Mouse (Mus musculus) MEL (cell line): Measurements from ENCODE around the gene Aldh16a1. TPM values are rescaled to one million over a fixed set of nuclear protein-coding genes. Genes with fewer than 3 reads are reported as not detected.

Source experiments
- DNase-seq: peaks from one replicate; pipeline ENCODE4 v3.0.0; 2011; ENCODE audit warnings: low read depth, low spot score
- H3K27ac ChIP-seq: 2 replicates; pipeline ENCODE4 v1.5.1; 2012; ENCODE audit warnings: low read depth, mild to moderate bottlenecking, control low read depth, low read length, moderate library complexity; ENCODE audit not compliant: control insufficient read depth
- H3K27me3 ChIP-seq, 2 experiments: fragments of 150-350 bp in 1 of 2; sonication (generic) in 1 of 2; 2 replicates each; pipeline ENCODE4 v1.6.1; 2012; ENCODE audit warnings: low read length in 2 of 2, mild to moderate bottlenecking in 2 of 2, improper control_type of control experiment in 1 of 2, moderate library complexity in 1 of 2; ENCODE audit not compliant: insufficient read depth in 2 of 2, control insufficient read depth in 1 of 2
- H3K36me3 ChIP-seq, 2 experiments: 2 replicates each; pipeline ENCODE4 v1.6.1; 2012 to 2014; ENCODE audit warnings: low read length in 2 of 2, improper control_type of control experiment in 1 of 2, inconsistent platforms in 1 of 2, mild to moderate bottlenecking in 1 of 2; ENCODE audit not compliant: insufficient read depth in 2 of 2, control insufficient read depth in 1 of 2
- H3K4me1 ChIP-seq, 2 experiments: fragments of 150-350 bp in 1 of 2; sonication (generic) in 1 of 2; 2 replicates each; pipeline ENCODE4 v1.6.1; 2012; ENCODE audit warnings: low read length in 2 of 2, improper control_type of control experiment in 1 of 2, mild to moderate bottlenecking in 1 of 2; ENCODE audit not compliant: insufficient read depth in 2 of 2, control insufficient read depth in 1 of 2
- H3K4me3 ChIP-seq, 2 experiments: fragments of 150-350 bp in 1 of 2; sonication (generic) in 1 of 2; 2 replicates each; pipeline ENCODE4 v1.5.1; 2012; ENCODE audit warnings: low read depth in 2 of 2, low read length in 2 of 2, mild to moderate bottlenecking in 2 of 2, moderate library complexity in 2 of 2, control low read depth in 1 of 2, improper control_type of control experiment in 1 of 2; ENCODE audit not compliant: control insufficient read depth in 1 of 2, insufficient read depth in 1 of 2
- H3K79me2 ChIP-seq: 2 replicates; pipeline ENCODE4 v1.6.1; 2012; ENCODE audit warnings: mild to moderate bottlenecking, low read length, moderate library complexity; ENCODE audit not compliant: control insufficient read depth, poor library complexity, insufficient read depth
- H3K9ac ChIP-seq: 2 replicates; pipeline ENCODE4 v1.6.1; 2012; ENCODE audit warnings: low read depth, mild to moderate bottlenecking, control low read depth, low read length, moderate library complexity; ENCODE audit not compliant: control insufficient read depth, poor library complexity, severe bottlenecking
- H3K9me3 ChIP-seq: fragments of 150-350 bp; sonication (generic); replicated peaks from 2 replicates; pipeline ENCODE4 v1.6.1; 2012; ENCODE audit warnings: mild to moderate bottlenecking, low read length, improper control_type of control experiment, moderate library complexity; ENCODE audit not compliant: insufficient read depth
- CHD2 ChIP-seq: IDR thresholded peaks from 2 replicates; pipeline ENCODE4 v1.6.1; 2011; ENCODE audit warnings: low read length, improper control_type of control experiment
- E2F4 ChIP-seq: IDR thresholded peaks from 2 replicates; pipeline ENCODE4 v1.6.1; 2011; ENCODE audit warnings: low read depth, low read length, improper control_type of control experiment, borderline replicate concordance
- ELF1 ChIP-seq: IDR thresholded peaks from 2 replicates; pipeline ENCODE4 v1.6.1; 2014; ENCODE audit warnings: low read depth, mild to moderate bottlenecking, inconsistent platforms, low read length, improper control_type of control experiment, moderate library complexity
- EP300 ChIP-seq, 2 experiments: IDR thresholded peaks; 2 replicates each; pipeline ENCODE4 v1.6.1; 2011; ENCODE audit warnings: improper control_type of control experiment in 2 of 2, low read length in 2 of 2, low read depth in 1 of 2, mild to moderate bottlenecking in 1 of 2
- ETS1 ChIP-seq: IDR thresholded peaks from 2 replicates; pipeline ENCODE4 v1.6.1; 2012; ENCODE audit warnings: low read depth, mild to moderate bottlenecking, inconsistent platforms, low read length, improper control_type of control experiment, moderate library complexity
- GABPA ChIP-seq: IDR thresholded peaks from 2 replicates; pipeline ENCODE4 v1.6.1; 2012; ENCODE audit warnings: low read depth, mild to moderate bottlenecking, inconsistent platforms, low read length, improper control_type of control experiment, moderate library complexity
- HCFC1 ChIP-seq: IDR thresholded peaks from 2 replicates; pipeline ENCODE4 v1.6.1; 2012; ENCODE audit warnings: low read depth, mild to moderate bottlenecking, inconsistent platforms, low read length, improper control_type of control experiment, moderate library complexity
- MEF2A ChIP-seq: IDR thresholded peaks from 2 replicates; pipeline ENCODE4 v1.6.1; 2014; ENCODE audit warnings: low read depth, mild to moderate bottlenecking, inconsistent platforms, low read length, improper control_type of control experiment; ENCODE audit not compliant: poor library complexity, insufficient replicate concordance, severe bottlenecking; ENCODE audit errors: extremely low read depth
- MXI1 ChIP-seq: IDR thresholded peaks from 2 replicates; pipeline ENCODE4 v1.6.1; 2011; ENCODE audit warnings: mild to moderate bottlenecking, low read depth, low read length, improper control_type of control experiment
- NELFE ChIP-seq: IDR thresholded peaks from 2 replicates; pipeline ENCODE4 v1.6.1; 2011; ENCODE audit warnings: low read depth, low read length, improper control_type of control experiment
- NRF1 ChIP-seq: IDR thresholded peaks from 2 replicates; pipeline ENCODE4 v1.6.1; 2014; ENCODE audit warnings: low read depth, mild to moderate bottlenecking, inconsistent platforms, low read length, improper control_type of control experiment, moderate library complexity; ENCODE audit not compliant: poor library complexity, insufficient read depth, severe bottlenecking
- POLR2AphosphoS2 ChIP-seq: IDR thresholded peaks from 2 replicates; pipeline ENCODE4 v1.6.1; 2011; ENCODE audit warnings: low read length, improper control_type of control experiment
- POLR2AphosphoS5 ChIP-seq: IDR thresholded peaks from 2 replicates; pipeline ENCODE4 v1.6.1; 2012; ENCODE audit warnings: low read depth, borderline replicate concordance, mild to moderate bottlenecking, inconsistent platforms, low read length, moderate library complexity, mixed read lengths
- RAD21 ChIP-seq: IDR thresholded peaks from 2 replicates; pipeline ENCODE4 v1.6.1; 2011; ENCODE audit warnings: mild to moderate bottlenecking, low read depth, low read length, improper control_type of control experiment
- RCOR1 ChIP-seq: IDR thresholded peaks from 2 replicates; pipeline ENCODE4 v1.6.1; 2012; ENCODE audit warnings: low read depth, mild to moderate bottlenecking, inconsistent platforms, low read length, improper control_type of control experiment
- SMC3 ChIP-seq: IDR thresholded peaks from 2 replicates; pipeline ENCODE4 v1.6.1; 2011; ENCODE audit warnings: low read depth, low read length, improper control_type of control experiment
- TAL1 ChIP-seq: IDR thresholded peaks from 2 replicates; pipeline ENCODE4 v1.6.1; 2012; ENCODE audit warnings: mild to moderate bottlenecking, inconsistent platforms, low read length, moderate library complexity, mixed read lengths
- TBP ChIP-seq: IDR thresholded peaks from 2 replicates; pipeline ENCODE4 v1.8.0; 2011; ENCODE audit warnings: low read depth, low read length, improper control_type of control experiment
- UBTF ChIP-seq: IDR thresholded peaks from 2 replicates; pipeline ENCODE4 v1.6.1; 2012; ENCODE audit warnings: low read depth, mild to moderate bottlenecking, inconsistent platforms, low read length, improper control_type of control experiment, moderate library complexity, borderline replicate concordance; ENCODE audit not compliant: insufficient read depth
- ZKSCAN1 ChIP-seq: IDR thresholded peaks from 2 replicates; pipeline ENCODE4 v1.6.1; 2012; ENCODE audit warnings: low read depth, mild to moderate bottlenecking, inconsistent platforms, low read length, improper control_type of control experiment, moderate library complexity
- ZMIZ1 ChIP-seq: IDR thresholded peaks from 2 replicates; pipeline ENCODE4 v1.6.1; 2012; ENCODE audit warnings: low read depth, mild to moderate bottlenecking, inconsistent platforms, low read length, improper control_type of control experiment, moderate library complexity
- polyA plus RNA-seq, 2 experiments: library from polyadenylated mRNA; stranded (reverse) in 1 of 2; unstranded in 1 of 2; fragments of >175 nt in 1 of 2; fragments of >200 nt in 1 of 2; gene quantifications; 2 replicates each; pipeline versions ENCODE4 v1.2.1 to v1.2.4; 2012; ENCODE audit warnings: low replicate concordance in 2 of 2, low read depth in 1 of 2; ENCODE audit not compliant: insufficient read length in 2 of 2, insufficient read depth in 1 of 2, missing spikeins in 1 of 2
- total RNA-seq: library from RNA; depleted of rRNA; stranded (reverse); fragments of 300-350 nt; gene quantifications from 2 replicates; pipeline ENCODE4 v1.2.3, GENCODE M21; 2012

Gene Aldh16a1
- total and polyA plus RNA-seq, 3 experiments: 33.9 to 61.6 TPM; not detected in 1

DNA sequence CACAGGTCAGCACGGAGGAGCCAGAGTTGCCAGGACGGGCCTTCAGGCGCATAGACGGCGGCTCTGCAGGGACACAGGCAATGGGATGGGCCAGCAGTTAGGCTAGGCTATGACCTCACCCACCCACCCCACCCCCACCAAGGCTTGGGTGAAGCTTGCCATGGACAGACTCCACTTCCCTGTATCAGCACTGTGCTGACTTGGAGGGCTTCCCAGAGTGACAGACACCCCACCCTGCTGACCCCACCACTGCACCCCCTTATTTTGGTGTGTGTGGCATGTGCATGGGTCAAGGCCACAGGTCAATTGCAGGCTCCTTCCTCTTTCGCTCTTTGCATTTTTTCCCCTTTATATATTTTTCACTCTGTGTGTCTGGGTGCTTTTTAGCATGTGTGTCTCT is 59.0 kb downstream of the Aldh16a1 start:
- no peak overlapping the region for H3K9ac ChIP-seq
- no peaks in the 10 kb centered on the region for H3K27me3 ChIP-seq
- H3K4me1 ChIP-seq: peaks cover 5 to 21% of the 10 kb centered on the region in 2 experiments
- H3K27ac ChIP-seq: no peak overlapping the region
- H3K36me3 ChIP-seq: peaks cover 0 to 6% of the 10 kb centered on the region in 2 experiments; a peak in 2 of 4 replicates
- no peaks in the 10 kb centered on the region; the same call in 1 of the 2 replicates for H3K79me2 ChIP-seq
- H3K4me3 ChIP-seq: no peak overlapping the region
- H3K9me3 ChIP-seq: no peaks in the 10 kb centered on the region
- DNase-seq: no peak
- TF ChIP-seq RCOR1 (no peak), RAD21 (no peak), EP300 (IDR thresholded peaks at IDR 0.05; ENCODE audit: low read depth in 1 of 2, low read length in 2 of 2) (no peak), TAL1 (no peak), SMC3 (no peak), NRF1 (no peak), ETS1 (no peak), POLR2AphosphoS5 (no peak), ZKSCAN1 (no peak), ELF1 (no peak), E2F4 (no peak), HCFC1 (no peak), GABPA (no peak)

DNA sequence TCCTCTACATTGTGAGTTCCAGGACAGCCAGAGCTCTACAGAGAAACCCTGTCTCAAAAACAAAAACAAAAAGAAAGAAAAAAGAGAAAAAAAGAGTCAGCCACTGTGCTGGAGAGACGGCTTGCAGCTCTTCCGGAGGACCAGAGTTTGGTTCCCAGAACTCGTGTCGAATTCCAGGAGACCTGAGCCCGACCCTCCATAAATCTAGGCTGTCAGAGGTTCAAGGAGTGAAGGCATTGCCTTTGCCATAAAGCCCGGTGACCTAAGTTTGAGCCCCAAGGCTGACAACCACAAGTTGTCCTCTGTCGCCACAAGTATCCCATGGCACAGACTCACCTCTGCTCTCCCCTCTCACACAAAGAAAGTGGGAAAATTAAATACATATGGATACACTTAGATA is 60.3 kb downstream of the Aldh16a1 start:
- H3K4me1 ChIP-seq: peaks cover 5 to 21% of the 10 kb centered on the region in 2 experiments
- no peak overlapping the region for H3K4me3 ChIP-seq
- DNase-seq: no peak

More for the DNA sequence above, 60.3 kb downstream of the Aldh16a1 start:
- Histone ChIP-seq H3K36me3 (peaks cover 0 to 12% of the 10 kb centered on the region in 2 experiments; a peak in 2 of 4 replicates), H3K27me3 (no peaks in the 10 kb centered on the region), H3K9ac (no peak overlapping the region), H3K79me2 (no peaks in the 10 kb centered on the region; the same call in 1 of the 2 replicates), H3K27ac (no peak overlapping the region), H3K9me3 (no peaks in the 10 kb centered on the region)
- no peak for TF ChIP-seq NELFE
- TF ChIP-seq TBP: no peak
- no peak for TF ChIP-seq POLR2AphosphoS2
- TF ChIP-seq ETS1: no peak
- TF ChIP-seq UBTF: no peak
- no peak for TF ChIP-seq ZMIZ1
- no peak for TF ChIP-seq TAL1
- TF ChIP-seq MXI1: no peak
- TF ChIP-seq CHD2: no peak
- TF ChIP-seq MEF2A: no peak
